Mouse (Mus musculus) ES-Bruce4 (cell line): ENCODE data around the gene Rps6ka2. TPM values are rescaled to one million over a fixed set of nuclear protein-coding genes. Genes with fewer than 3 reads are reported as not detected.

Experiments used
- H3K27ac ChIP-seq: 2 replicates; pipeline ENCODE4 v1.5.1; 2012; ENCODE audit warnings: low read length, inconsistent platforms; ENCODE audit not compliant: insufficient read depth
- H3K27me3 ChIP-seq: 2 replicates; pipeline ENCODE4 v1.6.1; 2012; ENCODE audit warnings: mild to moderate bottlenecking, low read length, inconsistent platforms; ENCODE audit not compliant: control insufficient read depth, poor library complexity, insufficient read depth, severe bottlenecking
- H3K36me3 ChIP-seq: 2 replicates; pipeline ENCODE4 v1.6.1; 2012; ENCODE audit warnings: inconsistent platforms, mild to moderate bottlenecking, low read length, moderate library complexity; ENCODE audit not compliant: control insufficient read depth, poor library complexity, insufficient read depth, severe bottlenecking
- H3K4me1 ChIP-seq: one replicate; pipeline ENCODE4 v1.8.1; 2011; ENCODE audit warnings: low read length; ENCODE audit not compliant: control insufficient read depth, insufficient read depth
- H3K4me3 ChIP-seq: 2 replicates; pipeline ENCODE4 v1.5.1; 2011; ENCODE audit warnings: low read depth, mild to moderate bottlenecking, low read length
- H3K9ac ChIP-seq: 2 replicates; pipeline ENCODE4 v1.6.1; 2012; ENCODE audit warnings: low read depth, mild to moderate bottlenecking, inconsistent platforms; ENCODE audit not compliant: poor library complexity, severe bottlenecking
- H3K9me3 ChIP-seq: replicated peaks from 2 replicates; pipeline ENCODE4 v1.6.1; 2012; ENCODE audit warnings: mild to moderate bottlenecking, low read length, inconsistent platforms; ENCODE audit not compliant: control insufficient read depth, poor library complexity, insufficient read depth, severe bottlenecking
- CTCF ChIP-seq: IDR thresholded peaks from one replicate; pipeline ENCODE4 v1.8.1; 2011; ENCODE audit warnings: low read depth, low read length
- EP300 ChIP-seq: IDR thresholded peaks from 2 replicates; pipeline ENCODE4 v1.6.1; 2011; ENCODE audit warnings: low read depth, low read length; ENCODE audit not compliant: insufficient read depth
- POLR2A ChIP-seq: IDR thresholded peaks from one replicate; pipeline ENCODE4 v1.8.1; 2011; ENCODE audit warnings: low read length; ENCODE audit not compliant: insufficient read depth
- polyA plus RNA-seq: library from polyadenylated mRNA; stranded (reverse); fragments of >200 nt; gene quantifications from 2 replicates; pipeline ENCODE4 v1.2.4, GENCODE M21; 2011; ENCODE audit warnings: low read depth; ENCODE audit not compliant: missing spikeins, insufficient read depth, insufficient read length

The Rps6ka2 gene
- polyA plus RNA-seq, 1 experiment: 26.6 TPM

DNA sequence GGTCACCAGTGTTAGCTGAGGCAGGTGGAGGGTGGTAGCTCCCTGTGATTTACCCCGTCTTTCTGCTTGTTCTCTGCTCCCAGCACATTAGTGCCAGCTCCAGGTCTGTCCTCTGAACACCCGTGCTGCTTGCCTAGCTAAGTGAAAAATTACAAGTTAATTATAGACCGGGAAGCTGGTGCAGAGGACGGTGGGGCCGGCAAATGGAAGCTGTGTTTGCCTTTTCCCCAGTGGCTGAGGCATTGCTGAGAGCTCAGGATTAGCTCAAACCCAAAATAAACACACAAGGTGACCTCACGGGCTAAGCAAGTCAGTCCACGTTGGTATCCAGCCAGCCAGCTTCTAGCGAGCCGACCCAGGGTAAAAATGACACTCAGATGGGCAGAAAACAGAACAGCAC, 103.1 kb downstream of the Rps6ka2 start:
- no peaks in the 10 kb centered on the region for H3K27me3 ChIP-seq
- no peak overlapping the region for H3K27ac ChIP-seq
- H3K4me1 ChIP-seq: no peaks in the 10 kb centered on the region
- no peak overlapping the region for H3K9ac ChIP-seq
- no peaks in the 10 kb centered on the region for H3K36me3 ChIP-seq
- no peak for TF ChIP-seq CTCF
- no peak for TF ChIP-seq POLR2A
- TF ChIP-seq EP300: no peak
- H3K9me3 ChIP-seq: no peaks in the 10 kb centered on the region
- no peak overlapping the region for H3K4me3 ChIP-seq

DNA sequence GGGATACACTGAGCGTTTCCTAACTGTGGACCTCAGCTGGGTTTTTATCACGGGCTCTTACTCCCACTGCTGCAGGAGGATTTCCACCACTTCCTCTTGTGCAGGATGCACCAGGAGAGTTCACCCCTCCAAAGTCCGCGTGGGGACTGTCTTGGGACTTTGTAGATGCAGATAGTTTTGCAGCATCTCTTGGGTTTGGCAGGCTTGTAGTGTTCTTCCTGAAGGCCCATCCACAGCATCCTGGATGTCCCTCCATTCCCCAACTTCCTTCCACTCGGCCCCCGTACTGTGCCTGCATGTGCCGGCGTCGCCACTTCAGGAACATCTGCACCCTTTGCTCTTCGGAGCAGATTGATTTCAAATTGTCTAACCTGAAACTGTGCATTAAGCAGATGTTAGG, 103.9 kb downstream of the Rps6ka2 start:
- H3K27me3 ChIP-seq: no peaks in the 10 kb centered on the region
- H3K27ac ChIP-seq: no peak overlapping the region
- H3K9ac ChIP-seq: no peak overlapping the region
- H3K4me1 ChIP-seq: no peaks in the 10 kb centered on the region
- H3K36me3 ChIP-seq: no peaks in the 10 kb centered on the region
- H3K9me3 ChIP-seq: no peaks in the 10 kb centered on the region
- H3K4me3 ChIP-seq: no peak overlapping the region
- TF ChIP-seq EP300: no peak
- TF ChIP-seq CTCF: no peak
- TF ChIP-seq POLR2A: no peak

DNA sequence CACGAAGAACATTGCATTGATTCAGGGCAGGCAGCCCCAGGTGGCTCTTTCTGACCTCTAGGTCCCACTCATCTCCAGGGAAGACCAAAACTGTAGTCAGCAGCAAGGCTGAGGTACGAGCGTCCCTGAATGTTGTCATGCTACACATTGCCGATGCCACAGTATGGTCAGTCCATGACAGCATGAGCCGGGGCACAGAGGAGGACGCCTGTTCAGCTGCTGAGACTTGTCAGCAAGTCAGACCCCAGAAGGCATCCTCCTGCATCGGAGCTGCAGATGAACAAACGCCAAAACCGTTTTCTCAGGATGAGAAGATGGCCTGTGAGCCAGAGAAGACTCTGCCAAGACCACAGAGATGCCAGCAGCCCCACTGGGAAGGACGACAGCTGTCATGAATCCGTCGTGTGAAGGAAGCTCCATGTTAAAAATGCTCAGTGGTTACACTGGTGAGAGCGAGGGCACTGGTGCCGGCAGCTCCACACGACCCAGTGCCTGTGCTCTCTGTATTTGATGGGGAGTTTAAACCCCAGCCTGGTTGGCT, 108.9 kb downstream of the Rps6ka2 start:
- Histone ChIP-seq H3K4me3 (no peak overlapping the region), H3K36me3 (peaks cover 6% of the 10 kb centered on the region; the same call in 1 of the 2 replicates), H3K27me3 (no peaks in the 10 kb centered on the region), H3K27ac (no peak overlapping the region), H3K9ac (no peak overlapping the region), H3K4me1 (no peaks in the 10 kb centered on the region), H3K9me3 (no peaks in the 10 kb centered on the region)
- TF ChIP-seq POLR2A (no peak), CTCF (no peak), EP300 (no peak)

DNA sequence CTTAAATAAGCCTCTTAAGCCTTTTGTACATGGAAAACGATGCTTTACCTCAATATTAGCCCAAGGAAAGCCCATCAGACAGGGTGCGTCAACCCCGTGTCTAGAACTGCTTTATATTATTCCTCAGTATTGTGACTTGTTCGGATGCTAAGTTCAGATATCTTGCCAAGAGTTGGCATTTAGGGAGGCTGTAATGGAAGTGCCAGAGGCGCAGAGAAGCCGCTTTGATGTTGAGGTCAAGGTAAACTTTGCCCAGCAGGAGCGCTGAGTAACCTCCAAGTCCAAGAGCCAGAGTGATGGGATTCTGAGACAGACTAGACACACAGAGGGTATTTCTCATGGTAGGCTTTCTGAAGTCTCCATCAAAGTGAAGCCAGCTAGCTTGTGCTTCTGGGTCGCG, 109.3 kb downstream of the Rps6ka2 start:
- Histone ChIP-seq H3K4me1 (no peaks in the 10 kb centered on the region), H3K36me3 (peaks cover 6% of the 10 kb centered on the region; the same call in 1 of the 2 replicates), H3K27ac (no peak overlapping the region), H3K9ac (no peak overlapping the region), H3K9me3 (no peaks in the 10 kb centered on the region), H3K4me3 (no peak overlapping the region), H3K27me3 (no peaks in the 10 kb centered on the region)
- TF ChIP-seq CTCF (no peak), POLR2A (no peak), EP300 (no peak)

DNA sequence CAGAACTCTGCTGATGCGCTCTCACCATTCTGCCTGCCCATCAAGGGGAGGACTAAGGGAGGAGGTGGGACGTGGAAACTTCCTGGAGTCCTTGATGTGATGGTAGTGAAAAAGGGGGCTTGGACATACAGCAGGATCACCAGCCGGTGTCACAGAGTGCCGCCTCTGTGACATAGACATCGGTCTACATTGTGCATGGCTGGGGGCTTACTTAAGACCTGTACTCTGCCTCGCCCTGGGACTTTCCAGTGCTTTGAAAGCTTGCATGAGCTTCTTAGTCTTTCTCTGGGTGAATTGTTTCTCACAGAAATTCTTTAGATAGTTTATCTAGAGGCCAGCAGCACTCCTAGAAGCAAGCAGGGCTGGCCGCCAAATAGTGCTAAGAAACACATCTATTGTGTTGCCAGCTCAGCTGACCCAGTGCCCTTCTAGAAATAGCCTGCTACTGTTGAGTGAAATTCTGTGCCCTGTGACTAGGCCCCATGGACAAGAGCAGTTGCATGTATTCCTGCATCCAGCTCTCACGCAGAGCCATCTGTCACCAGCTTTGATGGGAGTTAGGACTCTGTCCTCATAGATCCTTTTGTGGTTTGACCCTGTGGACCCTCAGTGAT, 114.5 kb downstream of the Rps6ka2 start:
- TF ChIP-seq POLR2A (no peak), CTCF (no peak), EP300 (no peak)
- H3K9me3 ChIP-seq: no peaks in the 10 kb centered on the region
- no peaks in the 10 kb centered on the region for H3K4me1 ChIP-seq
- no peak overlapping the region for H3K4me3 ChIP-seq
- peaks cover 4% of the 10 kb centered on the region; the same call in 1 of the 2 replicates for H3K36me3 ChIP-seq
- no peak overlapping the region for H3K27ac ChIP-seq
- no peak overlapping the region for H3K9ac ChIP-seq
- no peaks in the 10 kb centered on the region for H3K27me3 ChIP-seq

DNA sequence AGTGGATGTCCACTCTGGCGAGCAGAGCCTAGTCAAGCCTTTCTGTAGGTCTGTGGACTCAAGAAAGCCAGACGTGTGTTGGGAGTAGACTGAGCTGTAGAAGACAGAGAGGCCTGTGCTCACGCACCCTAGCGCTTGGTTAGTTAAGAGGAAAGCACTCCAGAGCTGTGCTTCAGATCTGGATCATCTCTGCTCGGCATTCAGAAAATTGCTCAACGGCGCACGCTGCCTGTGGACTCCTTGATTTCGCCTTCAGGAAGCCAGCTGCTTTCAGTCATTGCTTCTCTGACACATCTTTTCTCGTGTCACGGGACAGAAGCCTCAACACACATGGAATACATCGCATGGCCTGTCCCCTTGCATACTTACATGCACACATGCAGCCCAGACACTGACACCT, 115.4 kb downstream of the Rps6ka2 start:
- Histone ChIP-seq H3K27me3 (no peaks in the 10 kb centered on the region), H3K4me1 (no peaks in the 10 kb centered on the region), H3K27ac (no peak overlapping the region), H3K9me3 (no peaks in the 10 kb centered on the region), H3K4me3 (no peak overlapping the region), H3K9ac (no peak overlapping the region), H3K36me3 (peaks cover 3% of the 10 kb centered on the region; the same call in 1 of the 2 replicates)
- no peak for TF ChIP-seq CTCF
- no peak for TF ChIP-seq POLR2A
- TF ChIP-seq EP300: no peak
